Mouse (Mus musculus): ENCODE results near the gene Fignl1. TPM values are rescaled to one million over a fixed set of nuclear protein-coding genes. Genes with fewer than 3 reads are reported as not detected.
A peak's percentile ranks its signal among the peaks of the same experiment; 100 is the strongest.

Gene Fignl1
- total and polyA plus RNA-seq, 3 experiments: 34.2 to 59.9 (median 51.2) TPM

DNA sequence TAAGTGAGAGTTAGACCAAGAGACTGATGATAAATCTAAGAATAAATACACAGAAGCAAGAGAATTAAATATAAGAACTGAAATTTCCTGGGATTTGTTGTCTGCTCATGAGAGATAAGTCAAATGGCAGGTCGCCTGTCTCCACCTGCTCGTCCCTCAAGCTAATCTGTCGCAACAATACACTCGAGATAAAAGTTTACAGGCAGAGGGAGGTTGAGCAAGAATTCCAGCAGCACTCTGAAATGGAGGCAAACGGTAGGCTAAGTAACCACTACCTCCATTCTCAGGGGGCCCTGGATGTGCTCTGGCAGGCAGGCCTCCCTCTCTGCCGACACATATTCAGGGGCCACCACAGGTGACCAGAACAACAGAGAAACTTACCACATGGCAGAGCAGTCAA lies 26.6 kb upstream of the Fignl1 start (continued):
- TF ChIP-seq TBP (IDR thresholded peaks at IDR 0.05; ENCODE audit: low read depth, low read length) (no peak), HCFC1 (IDR thresholded peaks at IDR 0.05; ENCODE audit: low read depth, low read length) (no peak), ELF1 (IDR thresholded peaks at IDR 0.05; ENCODE audit: low read depth, low read length) (no peak), CTCF (IDR thresholded peaks at IDR 0.05 in 2 of 3, conservative IDR thresholded peaks at IDR 0.05 in 1 of 3; ENCODE audit: control insufficient read depth in 1 of 3, insufficient read depth in 1 of 3, low read depth in 2 of 3, low read length in 3 of 3, poor library complexity in 1 of 3, severe bottlenecking in 1 of 3) (no peak), ZC3H11A (IDR thresholded peaks at IDR 0.05; ENCODE audit: low read depth, low read length) (no peak), SMC3 (IDR thresholded peaks at IDR 0.05; ENCODE audit: low read depth, low read length) (no peak), ZKSCAN1 (IDR thresholded peaks at IDR 0.05; ENCODE audit: low read depth, low read length) (no peak), TAL1 (IDR thresholded peaks at IDR 0.05; ENCODE audit: low read length) (peak; percentile 87), JUND (IDR thresholded peaks at IDR 0.05; ENCODE audit: low read depth, low read length) (no peak), RCOR1 (IDR thresholded peaks at IDR 0.05; ENCODE audit: low read depth, low read length) (peak; percentile 98), USF2 (IDR thresholded peaks at IDR 0.05; ENCODE audit: borderline replicate concordance in 1 of 2, insufficient read depth in 1 of 2, low read depth in 1 of 2, low read length in 2 of 2) (no peak)

- Histone ChIP-seq H3K79me2 (ENCODE audit: control insufficient read depth, insufficient read depth, low read length, poor library complexity) (no peaks in the 10 kb centered on the region), H3K27me3 (ENCODE audit: control insufficient read depth in 1 of 2, insufficient read depth in 2 of 2, low read length in 2 of 2) (peaks cover 21 to 34% of the 10 kb centered on the region in 2 experiments)
Measured at GRCm38 (mm10) chr11:11833100-11833499, 24.3 kb upstream of the Fignl1 start.

GRCm38 (mm10) chr11:11832755-11833084 lies 24.0 kb upstream of the Fignl1 start:
- Histone ChIP-seq H3K4me3 (ENCODE audit: control insufficient read depth in 1 of 2, insufficient read depth in 1 of 2, low read depth in 2 of 2, low read length in 2 of 2) (no peak overlapping the region), H3K9ac (ENCODE audit: control insufficient read depth, low read depth, low read length, poor library complexity, severe bottlenecking) (no peak overlapping the region), H3K9me3 (replicated peaks; ENCODE audit: insufficient read depth, low read length) (no peaks in the 10 kb centered on the region), H3K27me3 (ENCODE audit: control insufficient read depth in 1 of 2, insufficient read depth in 2 of 2, low read length in 2 of 2) (peaks cover 24 to 34% of the 10 kb centered on the region in 2 experiments), H3K36me3 (ENCODE audit: control insufficient read depth in 1 of 2, insufficient read depth in 2 of 2, low read length in 2 of 2) (peaks cover 0 to 27% of the 10 kb centered on the region in 2 experiments; a peak in 2 of 4 replicates), H3K79me2 (ENCODE audit: control insufficient read depth, insufficient read depth, low read length, poor library complexity) (no peaks in the 10 kb centered on the region), H3K4me1 (ENCODE audit: control insufficient read depth in 1 of 2, insufficient read depth in 2 of 2, low read length in 2 of 2) (peaks cover 10 to 23% of the 10 kb centered on the region in 2 experiments), H3K27ac (ENCODE audit: control insufficient read depth, low read depth, low read length) (no peak overlapping the region)
- no peak for TF ChIP-seq RAD21 (IDR thresholded peaks at IDR 0.05; ENCODE audit: low read depth, low read length)
- no peak for DNase-seq (ENCODE audit: low read depth, low spot score)

More at GRCm38 (mm10) chr11:11833100-11833499, 24.3 kb upstream of the Fignl1 start:
- no peak overlapping the region for H3K4me3 ChIP-seq (ENCODE audit: control insufficient read depth in 1 of 2, insufficient read depth in 1 of 2, low read depth in 2 of 2, low read length in 2 of 2)
- no peak overlapping the region for H3K9ac ChIP-seq (ENCODE audit: control insufficient read depth, low read depth, low read length, poor library complexity, severe bottlenecking)
- no peak overlapping the region for H3K27ac ChIP-seq (ENCODE audit: control insufficient read depth, low read depth, low read length)
- DNase-seq (ENCODE audit: low read depth, low spot score): no peak
- no peaks in the 10 kb centered on the region for H3K9me3 ChIP-seq (replicated peaks; ENCODE audit: insufficient read depth, low read length)
- TF ChIP-seq USF1 (IDR thresholded peaks at IDR 0.05; ENCODE audit: low read depth, low read length) (no peak), GATA1 (IDR thresholded peaks at IDR 0.05; ENCODE audit: low read depth, low read length) (no peak), ETS1 (IDR thresholded peaks at IDR 0.05; ENCODE audit: low read depth, low read length) (no peak), SMC3 (IDR thresholded peaks at IDR 0.05; ENCODE audit: low read depth, low read length) (no peak), POLR2AphosphoS2 (IDR thresholded peaks at IDR 0.05; ENCODE audit: low read length) (no peak), MYB (IDR thresholded peaks at IDR 0.05; ENCODE audit: low read depth, low read length) (no peak), CHD1 (IDR thresholded peaks at IDR 0.05; ENCODE audit: low read depth, low read length) (no peak)
- peaks cover 0 to 27% of the 10 kb centered on the region in 2 experiments; a peak in 2 of 4 replicates for H3K36me3 ChIP-seq (ENCODE audit: control insufficient read depth in 1 of 2, insufficient read depth in 2 of 2, low read length in 2 of 2)
- H3K4me1 ChIP-seq (ENCODE audit: control insufficient read depth in 1 of 2, insufficient read depth in 2 of 2, low read length in 2 of 2): peaks cover 10 to 23% of the 10 kb centered on the region in 2 experiments
